Mouse (Mus musculus) left cerebral cortex, adult 11 months (tissue): ENCODE data around the gene D11Wsu47e.

Experiments used
- DNase-seq: peaks from one replicate; pipeline ENCODE4 v3.0.0; 2022; ENCODE audit warnings: low spot score

Gene D11Wsu47e

GRCm38 (mm10) chr11:113736848-113737552, 52.8 kb downstream of the D11Wsu47e start:
- no peak for DNase-seq

DNA sequence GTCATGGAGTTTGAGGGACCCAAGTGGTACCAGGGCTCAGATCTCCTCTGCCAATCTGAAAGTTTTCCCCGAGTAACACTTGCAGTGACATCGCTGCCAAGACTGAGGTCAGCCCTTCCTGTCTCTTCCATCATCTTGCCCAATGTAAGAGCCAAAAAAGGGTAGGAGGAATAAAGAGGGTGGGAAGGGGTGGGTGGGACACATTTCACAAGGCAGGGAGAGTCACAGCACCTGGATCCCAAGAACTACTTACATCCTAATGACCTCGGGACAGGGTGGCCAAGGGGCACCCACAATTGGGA, 53.3 kb downstream of the D11Wsu47e start:
- no peak for DNase-seq

DNA sequence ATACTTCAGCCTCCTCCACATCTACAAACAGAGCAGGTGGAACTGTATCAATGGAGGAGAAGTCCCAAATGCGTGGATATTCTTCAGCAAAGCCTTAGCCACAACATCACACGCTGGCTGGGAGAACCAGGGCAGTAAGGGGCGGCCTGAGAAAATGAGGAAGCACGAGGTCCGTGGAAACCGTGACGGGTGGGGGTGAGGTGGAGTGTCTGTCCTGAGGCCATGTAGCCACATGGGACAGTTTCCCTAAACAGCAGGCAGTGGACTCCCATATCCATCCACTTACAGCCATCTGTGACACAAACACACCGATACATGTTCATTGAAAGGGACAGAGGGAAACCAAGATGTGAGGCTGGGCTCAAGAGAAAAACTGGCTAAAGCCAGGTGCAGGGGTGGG, 53.7 kb downstream of the D11Wsu47e start:
- DNase-seq: no peak

DNA sequence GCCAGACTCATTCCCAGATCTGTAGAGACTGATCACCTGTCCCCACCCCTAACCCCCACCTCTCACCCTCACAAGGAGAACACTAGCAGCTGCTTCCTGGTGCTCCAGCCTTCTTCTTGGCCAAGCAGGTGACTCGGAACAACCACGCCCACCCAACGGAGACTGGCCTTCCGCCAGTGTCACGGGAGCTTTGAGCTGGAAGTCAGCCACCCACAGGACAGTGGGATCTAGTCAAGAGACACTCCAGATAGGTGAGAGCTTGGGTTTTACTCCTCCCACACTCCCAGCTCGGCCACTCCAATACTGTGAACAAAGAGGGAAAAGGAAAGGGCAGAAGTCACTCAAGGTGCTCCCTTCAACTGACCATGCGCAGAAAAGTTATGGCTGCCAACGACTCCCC, 55.0 kb downstream of the D11Wsu47e start:
- DNase-seq: no peak

- no peak for DNase-seq
These were observed 55.9 kb downstream of the D11Wsu47e start for GRCm38 (mm10) chr11:113740100-113740499.

DNA sequence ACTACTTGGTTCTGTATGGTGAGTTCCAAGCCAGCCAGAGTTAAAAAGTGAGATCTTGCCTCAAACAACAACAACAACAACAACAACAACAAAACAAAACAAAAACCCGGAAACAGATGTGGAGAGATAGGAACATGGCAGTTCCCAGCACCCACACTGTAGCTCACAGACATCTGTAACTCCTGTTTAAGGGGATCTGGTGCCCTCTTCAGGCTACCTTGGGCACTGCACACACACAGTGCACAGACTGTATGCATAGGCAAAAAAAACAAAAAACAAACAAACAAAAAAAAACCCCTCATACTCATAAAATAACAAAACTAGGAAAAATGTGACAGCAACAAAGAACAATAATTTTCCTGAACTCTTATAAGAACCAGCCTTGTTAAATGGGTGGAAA, 58.8 kb downstream of the D11Wsu47e start:
- no peak for DNase-seq
